Mouse (Mus musculus) heart, embryonic 13.5 days (tissue): ENCODE measurements around the gene Hist2h2ab. TPM values are rescaled to one million over a fixed set of nuclear protein-coding genes. Genes with fewer than 3 reads are reported as not detected.
"Not testable (repeated sequence)": the region's sequence is repeated elsewhere in the genome, so short reads cannot be mapped to it uniquely, and the experiment has no call there.

Experiments
- ATAC-seq: fragments of 200-750 bp; cut with Nextera tagmentation; 2 replicates; pipeline ENCODE4 v1.8.0; 2017; ENCODE audit warnings: moderate TSS enrichment; ENCODE audit not compliant: insufficient number of reproducible peaks, low FRiP score, low TSS enrichment; ENCODE audit errors: extremely low read depth
- H3K27ac ChIP-seq: fragments of 300-500 bp; sonication (generic); replicated peaks from 2 replicates; pipeline ENCODE4 v1.5.1; 2015; ENCODE audit warnings: moderate library complexity, mild to moderate bottlenecking, inconsistent platforms
- H3K27me3 ChIP-seq: fragments of 300-500 bp; sonication (generic); replicated peaks from 2 replicates; pipeline ENCODE4 v1.6.1; 2015; ENCODE audit warnings: mild to moderate bottlenecking, inconsistent platforms
- H3K36me3 ChIP-seq: fragments of 300-500 bp; sonication (generic); 2 replicates; pipeline ENCODE4 v1.6.1; 2015; ENCODE audit warnings: mild to moderate bottlenecking, inconsistent platforms
- H3K4me1 ChIP-seq: fragments of 300-500 bp; sonication (generic); 2 replicates; pipeline ENCODE4 v1.6.1; 2015; ENCODE audit warnings: inconsistent platforms
- H3K4me2 ChIP-seq: fragments of 300-500 bp; sonication (generic); 2 replicates; pipeline ENCODE4 v1.6.1; 2015; ENCODE audit warnings: inconsistent platforms, mild to moderate bottlenecking, moderate library complexity
- H3K4me3 ChIP-seq: fragments of 300-500 bp; sonication (generic); 2 replicates; pipeline ENCODE4 v1.5.1; 2015; ENCODE audit warnings: moderate library complexity, mild to moderate bottlenecking, inconsistent platforms
- H3K9ac ChIP-seq: fragments of 300-500 bp; sonication (generic); 2 replicates; pipeline ENCODE4 v1.6.1; 2015; ENCODE audit warnings: inconsistent platforms, mild to moderate bottlenecking, moderate library complexity
- H3K9me3 ChIP-seq: fragments of 300-500 bp; sonication (generic); 2 replicates; pipeline ENCODE4 v1.6.1; 2016; ENCODE audit warnings: inconsistent platforms
- WGBS: fragments of 180-500 bp; shearing (Covaris S2); methylation state at CpG from one replicate; pipeline ENCODE4 v1.1.7; 2015; ENCODE audit warnings: mixed read lengths; 5-methylcytosine and 5-hydroxymethylcytosine counted together
- polyA plus RNA-seq: library from polyadenylated mRNA; unstranded; fragments of >200 nt; fragmentation: Nextera tagmentation; extraction: Ambion mirVana; gene quantifications from 2 replicates; pipeline ENCODE4 v1.2.1, GENCODE M21; 2015

Gene Hist2h2ab
- polyA plus RNA-seq, 1 experiment from 2014 or later, result not detected

DNA sequence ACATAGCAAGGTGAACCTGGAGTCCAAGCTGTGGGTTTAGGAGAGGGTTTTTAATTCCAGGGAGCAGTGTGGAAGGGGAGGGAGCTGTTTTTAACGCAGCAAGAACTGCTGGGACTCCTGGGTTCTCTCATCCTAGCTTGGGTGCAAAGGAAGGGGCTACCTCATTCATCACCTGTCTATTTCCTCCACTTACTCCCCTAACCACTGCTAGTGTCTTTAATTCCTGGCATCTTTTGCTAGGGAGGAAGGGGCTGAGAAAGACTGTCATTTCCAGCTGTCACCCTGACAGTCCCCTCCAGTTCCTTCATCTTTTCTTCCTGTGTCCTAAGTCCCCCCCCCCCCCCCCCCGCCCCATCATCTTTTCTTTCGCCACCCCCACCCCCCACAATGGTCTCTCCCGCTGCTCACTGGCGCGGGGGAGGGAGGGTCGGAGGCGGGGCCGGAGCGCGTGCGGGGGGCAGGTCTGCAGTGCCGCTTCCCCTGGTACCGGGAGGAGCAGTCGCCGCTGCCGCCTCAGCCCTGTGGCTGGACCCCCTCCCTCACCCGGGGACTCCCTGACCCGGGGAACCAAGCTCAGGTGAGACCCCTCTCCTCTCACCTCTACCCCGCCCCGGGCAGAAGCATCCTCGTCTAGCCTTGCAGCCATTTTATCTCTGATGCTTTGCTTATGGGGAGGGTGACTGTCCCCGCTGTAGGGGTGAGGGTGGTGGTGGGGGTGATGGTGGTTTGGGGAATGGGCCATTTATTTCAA is 38.8 kb upstream of the Hist2h2ab start, which contains the start of gene Sv2a:
Gene Sv2a, plus strand, starts transcription at position 425 of the 751 bp plus-strand sequence.
- Histone ChIP-seq H3K4me2 (peak within 1 kb of the TSS; percentile 70), H3K36me3 (peaks cover 51% of the 10 kb centered on the region), H3K4me3 (peak within 1 kb of the TSS; percentile 74), H3K9ac (peak within 1 kb of the TSS; percentile 88), H3K9me3 (no peaks in the 10 kb centered on the region), H3K4me1 (peaks cover 39% of the 10 kb centered on the region), H3K27ac (peak within 1 kb of the TSS; percentile 96), H3K27me3 (no peaks in the 10 kb centered on the region)
- no peak for ATAC-seq
- WGBS, result 0% methylated on average over 14 of the region's 23 CpGs

- peak overlapping the region; percentile 70 for H3K4me2 ChIP-seq
- WGBS, result 20% methylated on average over 12 of the region's 12 CpGs
- H3K9me3 ChIP-seq, result no peaks in the 10 kb centered on the region
- H3K4me3 ChIP-seq, result peak overlapping the region; percentile 74
- peaks cover 49% of the 10 kb centered on the region for H3K36me3 ChIP-seq
- no peaks in the 10 kb centered on the region for H3K27me3 ChIP-seq
- peak overlapping the region; percentile 88 for H3K9ac ChIP-seq
- peak overlapping the region; percentile 96 for H3K27ac ChIP-seq
- peaks cover 37% of the 10 kb centered on the region for H3K4me1 ChIP-seq
- ATAC-seq, result peak; percentile 35; the same call in 1 of the 2 replicates
These were observed 37.9 kb upstream of the Hist2h2ab start for GRCm38 (mm10) chr3:96181510-96182381.

DNA sequence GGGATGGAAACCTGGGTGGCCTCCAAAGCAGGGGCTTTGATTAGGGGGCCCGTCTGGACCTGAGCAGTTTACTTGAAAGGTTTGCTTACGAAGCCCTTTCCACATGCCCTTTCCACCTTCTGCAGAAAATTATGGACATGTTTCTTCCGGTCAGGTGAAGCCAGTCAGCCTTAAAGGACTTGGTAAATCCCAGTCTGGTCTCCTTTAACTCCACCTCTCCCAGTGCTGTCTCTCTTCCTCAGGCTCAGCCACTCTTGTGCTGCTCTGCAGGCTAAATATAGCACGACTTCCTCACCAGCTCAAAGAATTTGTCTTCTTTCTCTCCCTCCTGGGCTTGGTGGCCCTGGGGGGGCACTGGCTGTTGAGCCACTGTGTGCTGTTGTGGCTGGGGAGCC is 37.3 kb upstream of the Hist2h2ab start:
- Histone ChIP-seq H3K27me3 (no peaks in the 10 kb centered on the region), H3K4me1 (peaks cover 37% of the 10 kb centered on the region), H3K27ac (peak overlapping the region; percentile 96)

GRCm38 (mm10) chr3:96192977-96193376 is 26.7 kb upstream of the Hist2h2ab start:
- ATAC-seq, result no peak
- no peak overlapping the region for H3K4me3 ChIP-seq
- H3K9ac ChIP-seq, result no peak overlapping the region
- H3K36me3 ChIP-seq, result peaks cover 77% of the 10 kb centered on the region
- H3K27ac ChIP-seq, result no peak overlapping the region
- no peak overlapping the region for H3K4me2 ChIP-seq
- H3K27me3 ChIP-seq, result no peaks in the 10 kb centered on the region
- 54% methylated on average over 12 of the region's 12 CpGs for WGBS
- H3K4me1 ChIP-seq, result peaks cover 11% of the 10 kb centered on the region
- H3K9me3 ChIP-seq, result no peaks in the 10 kb centered on the region

More for the DNA sequence above, 37.3 kb upstream of the Hist2h2ab start:
- peak overlapping the region; percentile 88 for H3K9ac ChIP-seq
- peak overlapping the region; percentile 74 for H3K4me3 ChIP-seq
- ATAC-seq, result no peak
- H3K4me2 ChIP-seq, result peak overlapping the region; percentile 70
- peaks cover 51% of the 10 kb centered on the region for H3K36me3 ChIP-seq
- WGBS, result 8% methylated on average over 4 of the region's 4 CpGs
- H3K9me3 ChIP-seq, result no peaks in the 10 kb centered on the region

DNA sequence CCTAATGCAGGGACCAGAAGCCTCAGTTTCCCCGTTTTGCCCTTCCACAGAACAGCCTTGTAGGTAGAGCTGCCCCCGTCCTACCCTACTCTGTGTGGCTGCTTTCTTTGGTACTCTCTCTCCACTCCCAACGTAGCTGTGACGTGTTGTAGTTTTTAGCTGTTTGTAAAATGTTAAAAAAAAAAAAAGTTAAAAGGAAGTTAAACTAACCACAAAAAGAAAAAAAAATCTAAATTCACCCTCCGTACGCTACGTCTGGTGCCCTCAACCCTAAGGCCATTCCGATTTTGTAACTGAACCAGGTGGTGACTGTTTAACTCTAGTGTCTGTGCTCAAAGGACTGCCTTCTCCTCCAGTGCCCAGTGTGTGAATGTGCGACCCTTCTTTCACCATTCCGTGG is 24.7 kb upstream of the Hist2h2ab start:
- Histone ChIP-seq H3K4me1 (peaks cover 15% of the 10 kb centered on the region), H3K36me3 (peaks cover 59% of the 10 kb centered on the region), H3K27me3 (no peaks in the 10 kb centered on the region), H3K9ac (no peak overlapping the region), H3K27ac (no peak overlapping the region), H3K9me3 (no peaks in the 10 kb centered on the region), H3K4me3 (no peak overlapping the region), H3K4me2 (no peak overlapping the region)
- no peak for ATAC-seq
- 80% methylated on average over 10 of the region's 10 CpGs for WGBS

- Histone ChIP-seq H3K4me1 (peaks cover 15% of the 10 kb centered on the region), H3K9ac (no peak overlapping the region), H3K36me3 (peaks cover 51% of the 10 kb centered on the region), H3K9me3 (no peaks in the 10 kb centered on the region), H3K27ac (no peak overlapping the region), H3K4me3 (no peak overlapping the region), H3K27me3 (no peaks in the 10 kb centered on the region), H3K4me2 (no peak overlapping the region)
- WGBS, result 90% methylated on average over 11 of the region's 11 CpGs
- no peak for ATAC-seq
These were observed 23.9 kb upstream of the Hist2h2ab start for GRCm38 (mm10) chr3:96195616-96196313.

DNA sequence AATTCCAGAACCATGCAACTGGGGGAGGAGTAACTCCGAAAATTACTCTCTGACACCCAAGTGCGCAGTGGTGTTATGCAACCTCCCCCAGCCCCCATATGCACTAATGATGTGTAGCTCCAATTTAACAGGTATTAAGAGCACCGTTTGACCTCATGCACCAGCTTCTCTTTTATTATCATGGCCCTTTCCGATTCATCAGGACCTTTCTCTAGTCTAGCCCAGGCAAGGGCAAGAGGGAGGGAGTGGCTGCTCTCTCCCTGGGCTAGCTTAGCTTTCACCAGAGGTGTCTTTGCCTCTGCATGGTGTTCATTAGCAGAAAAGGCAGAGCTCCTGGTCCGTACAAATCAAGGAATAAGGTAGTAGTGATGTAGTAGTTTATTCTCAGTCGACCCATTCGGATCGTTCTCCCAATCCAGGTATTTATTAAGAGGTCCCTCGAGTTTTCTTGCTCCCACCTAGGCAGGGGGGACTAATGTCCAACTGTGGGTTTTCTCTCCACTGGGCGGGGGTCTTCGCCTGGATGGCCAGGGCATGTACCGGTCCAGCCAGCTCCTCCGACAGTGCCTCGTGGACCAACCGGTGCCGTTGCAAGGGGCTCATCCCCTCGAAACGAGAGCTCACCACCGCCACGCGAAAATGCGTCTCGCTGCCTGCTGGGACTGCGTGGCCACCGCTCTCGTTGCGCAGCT is 23.1 kb upstream of the Hist2h2ab start:
- H3K36me3 ChIP-seq, result peaks cover 44% of the 10 kb centered on the region
- H3K4me3 ChIP-seq, result peak overlapping the region; percentile 66
- peak overlapping the region; percentile 85 for H3K9ac ChIP-seq
- peaks cover 15% of the 10 kb centered on the region for H3K4me1 ChIP-seq
- H3K9me3 ChIP-seq, result no peaks in the 10 kb centered on the region
- 18% methylated on average over 27 of the region's 27 CpGs for WGBS
- peak overlapping the region; percentile 83 for H3K27ac ChIP-seq
- peak overlapping the region; percentile 84 for H3K4me2 ChIP-seq
- no peaks in the 10 kb centered on the region for H3K27me3 ChIP-seq
- no peak for ATAC-seq

DNA sequence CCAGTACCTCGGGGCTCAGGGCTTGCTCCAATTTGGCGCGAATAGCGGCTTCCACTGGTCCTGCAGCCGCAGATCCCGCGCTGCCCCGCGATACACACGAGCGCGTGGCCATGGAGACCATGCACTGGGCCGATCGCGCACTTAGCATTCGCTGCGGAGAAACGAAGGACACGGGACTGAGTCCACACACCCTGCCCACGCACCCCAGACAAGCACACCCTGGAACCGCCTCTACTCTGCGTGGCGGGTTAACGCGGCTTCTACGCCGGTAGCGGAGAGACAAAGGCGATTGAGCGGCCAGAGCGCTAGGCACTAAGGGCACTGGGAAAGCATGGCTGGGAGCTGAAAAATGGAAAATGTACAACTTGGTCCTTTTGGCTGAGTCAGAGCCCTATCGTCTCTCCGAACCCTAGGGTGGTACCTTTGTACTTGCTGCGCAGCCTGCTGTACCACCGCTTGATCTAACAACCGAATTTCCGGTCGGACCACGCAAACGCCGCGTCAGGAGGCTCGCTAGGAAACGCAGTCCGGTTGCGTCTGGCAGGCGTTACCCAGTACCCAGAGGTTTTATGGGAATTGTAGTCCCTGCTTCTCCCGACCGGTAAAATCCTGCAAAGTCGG is 22.4 kb upstream of the Hist2h2ab start:
- Histone ChIP-seq H3K27me3 (no peaks in the 10 kb centered on the region), H3K4me2 (peak overlapping the region; percentile 84), H3K4me1 (peaks cover 15% of the 10 kb centered on the region), H3K27ac (peak overlapping the region; percentile 83), H3K4me3 (peak overlapping the region; percentile 66), H3K36me3 (peaks cover 37% of the 10 kb centered on the region), H3K9ac (peak overlapping the region; percentile 85), H3K9me3 (no peaks in the 10 kb centered on the region)
- ATAC-seq, result peak; percentile 71
- WGBS, result under 1% methylated on average over 50 of the region's 50 CpGs

GRCm38 (mm10) chr3:96198181-96198580 is 21.5 kb upstream of the Hist2h2ab start:
- Histone ChIP-seq H3K9me3 (no peaks in the 10 kb centered on the region), H3K36me3 (peaks cover 28% of the 10 kb centered on the region), H3K27ac (no peak overlapping the region; the same call in 1 of the 2 replicates), H3K4me3 (peak overlapping the region; percentile 66), H3K4me2 (peak overlapping the region; percentile 84), H3K9ac (peak overlapping the region; percentile 72), H3K27me3 (no peaks in the 10 kb centered on the region), H3K4me1 (peaks cover 15% of the 10 kb centered on the region)
- ATAC-seq, result no peak
- 6% methylated on average over 6 of the region's 6 CpGs for WGBS

DNA sequence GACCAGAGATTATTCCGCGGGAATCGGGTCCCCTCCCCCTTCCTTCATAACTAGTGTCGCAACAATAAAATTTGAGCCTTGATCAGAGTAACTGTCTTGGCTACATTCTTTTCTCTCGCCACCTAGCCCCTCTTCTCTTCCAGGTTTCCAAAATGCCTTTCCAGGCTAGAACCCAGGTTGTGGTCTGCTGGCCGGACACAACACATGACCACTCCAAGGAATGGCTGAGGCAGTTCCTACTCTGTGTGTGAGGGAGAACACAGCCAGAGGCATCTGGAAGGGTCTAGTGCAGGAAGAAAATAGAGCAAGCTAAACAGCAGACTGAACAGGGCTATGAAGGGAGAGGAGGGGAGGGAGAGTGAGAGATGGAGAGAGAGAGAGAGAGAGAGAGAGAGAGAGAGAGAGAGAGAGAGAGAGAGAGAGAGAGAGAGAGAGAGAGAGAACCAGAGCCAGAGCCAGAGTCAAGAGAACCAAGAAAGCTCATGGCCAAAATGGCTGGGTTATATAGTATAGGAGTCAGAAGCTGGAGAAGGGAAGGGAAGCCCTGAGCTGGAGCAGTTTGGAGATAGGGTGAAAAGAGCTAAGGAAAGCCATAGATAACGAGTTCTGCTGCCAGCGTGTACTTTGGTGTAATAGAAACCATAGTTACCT is 20.9 kb upstream of the Hist2h2ab start:
- H3K4me2 ChIP-seq, result peak overlapping the region; percentile 84
- H3K9ac ChIP-seq, ATAC-seq, H3K27ac ChIP-seq, H3K27me3 ChIP-seq, H3K4me3 ChIP-seq, H3K9me3 ChIP-seq: not testable (repeated sequence)
- peaks cover 15% of the 10 kb centered on the region for H3K4me1 ChIP-seq
- WGBS, result 19% methylated on average over 7 of the region's 8 CpGs
- H3K36me3 ChIP-seq, result peaks cover 23% of the 10 kb centered on the region
